Mouse (Mus musculus) stomach, postnatal 0 days (tissue): ENCODE results near the gene Apbb2. TPM values are rescaled to one million over a fixed set of nuclear protein-coding genes. Genes with fewer than 3 reads are reported as not detected.

Source experiments
- ATAC-seq: fragments of 200-750 bp; cut with Nextera tagmentation; 2 replicates; pipeline ENCODE4 v1.8.0; 2017; ENCODE audit not compliant: low FRiP score, low TSS enrichment
- DNase-seq: peaks from one replicate; pipeline ENCODE4 v3.0.0-alpha.2; 2016; ENCODE audit warnings: low spot score
- H3K27ac ChIP-seq: fragments of 300-500 bp; sonication (generic); replicated peaks from 2 replicates; pipeline ENCODE4 v1.5.1; 2014; ENCODE audit warnings: mild to moderate bottlenecking, control low read depth
- H3K27me3 ChIP-seq: fragments of 300-500 bp; sonication (generic); 2 replicates; pipeline ENCODE4 v1.6.1; 2014; ENCODE audit warnings: low read length; ENCODE audit not compliant: control insufficient read depth, insufficient read depth
- H3K36me3 ChIP-seq: fragments of 300-500 bp; sonication (generic); 2 replicates; pipeline ENCODE4 v1.6.1; 2014; ENCODE audit warnings: low read length, mixed read lengths; ENCODE audit not compliant: control insufficient read depth, insufficient read depth
- H3K4me1 ChIP-seq: fragments of 300-500 bp; sonication (generic); replicated peaks from 2 replicates; pipeline ENCODE4 v1.6.1; 2014; ENCODE audit warnings: antibody characterized with exemption; ENCODE audit not compliant: control insufficient read depth, insufficient read depth
- H3K4me2 ChIP-seq: fragments of 300-500 bp; sonication (generic); replicated peaks from 2 replicates; pipeline ENCODE4 v1.6.1; 2014; ENCODE audit warnings: low read depth, mild to moderate bottlenecking, control low read depth, moderate library complexity
- H3K4me3 ChIP-seq: fragments of 300-500 bp; sonication (generic); 2 replicates; pipeline ENCODE4 v1.5.1; 2014; ENCODE audit warnings: low read depth, low read length, control low read depth
- H3K9ac ChIP-seq: fragments of 300-500 bp; sonication (generic); 2 replicates; pipeline ENCODE4 v1.6.1; 2014; ENCODE audit warnings: mild to moderate bottlenecking, low read length, control low read depth, mixed read lengths
- H3K9me3 ChIP-seq: fragments of 300-500 bp; sonication (generic); 2 replicates; pipeline ENCODE4 v1.6.1; 2016; ENCODE audit warnings: low read length; ENCODE audit not compliant: control insufficient read depth
- CTCF ChIP-seq: IDR thresholded peaks from 2 replicates; pipeline ENCODE4 v1.5.1; 2016; ENCODE audit warnings: antibody characterized with exemption, low read depth, mild to moderate bottlenecking, moderate library complexity
- EP300 ChIP-seq: optimal IDR thresholded peaks from 2 replicates; pipeline ENCODE3; 2016; ENCODE audit warnings: antibody characterized with exemption
- WGBS: fragments of 180-500 bp; shearing (Covaris S2); extraction: QIAGEN DNeasy Blood & Tissue Kit; methylation state at CpG from one replicate; pipeline ENCODE4 v1.1.7; 2014; 5-methylcytosine and 5-hydroxymethylcytosine counted together
- polyA plus RNA-seq: library from polyadenylated mRNA; unstranded; fragments of >200 nt; fragmentation: Nextera tagmentation; extraction: Ambion mirVana; gene quantifications from 2 replicates; pipeline ENCODE4 v1.2.1, GENCODE M21; 2015

The Apbb2 gene
- polyA plus RNA-seq, 1 experiment from 2014 or later, result 18.3 TPM

GRCm38 (mm10) chr5:66428071-66428470 lies 190.5 kb downstream of the Apbb2 start:
- H3K27ac ChIP-seq, result no peak overlapping the region
- no peak overlapping the region for H3K4me3 ChIP-seq
- no peak overlapping the region for H3K9ac ChIP-seq
- no peaks in the 10 kb centered on the region for H3K4me1 ChIP-seq
- H3K9me3 ChIP-seq, result no peaks in the 10 kb centered on the region
- no peaks in the 10 kb centered on the region for H3K27me3 ChIP-seq
- no peaks in the 10 kb centered on the region for H3K36me3 ChIP-seq
- ATAC-seq, result no peak
- DNase-seq, result no peak
- TF ChIP-seq CTCF (no peak), EP300 (no peak)
- H3K4me2 ChIP-seq, result no peak overlapping the region

DNA sequence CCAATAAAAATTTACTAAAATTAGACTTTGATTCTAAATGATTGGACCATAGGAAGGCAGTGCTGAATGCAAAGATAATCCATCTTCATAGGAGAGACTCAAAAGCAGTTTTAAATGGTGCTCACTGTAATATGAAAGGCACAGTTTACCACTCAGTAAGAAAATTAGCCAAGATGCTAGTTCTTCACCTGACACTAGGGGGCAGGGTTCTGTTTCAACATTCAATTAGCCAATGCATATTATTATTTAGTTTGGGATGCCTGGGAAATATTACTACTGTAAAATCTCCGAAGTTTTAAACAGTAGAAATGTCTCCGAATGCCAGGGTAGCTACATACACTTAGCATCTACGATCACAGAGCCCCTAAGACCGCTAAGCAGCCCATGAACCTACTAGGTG lies 194.7 kb downstream of the Apbb2 start:
- whole genome bisulfite sequencing, result 62% methylated on average over 4 of the region's 4 CpGs

GRCm38 (mm10) chr5:66423466-66423865 lies 195.1 kb downstream of the Apbb2 start:
- Histone ChIP-seq H3K4me3 (no peak overlapping the region), H3K9me3 (no peaks in the 10 kb centered on the region), H3K27me3 (no peaks in the 10 kb centered on the region), H3K9ac (no peak overlapping the region), H3K36me3 (no peaks in the 10 kb centered on the region), H3K27ac (no peak overlapping the region), H3K4me2 (no peak overlapping the region), H3K4me1 (no peaks in the 10 kb centered on the region)
- 90% methylated on average over 4 of the region's 4 CpGs for WGBS
- ATAC-seq (no peak), DNase-seq (no peak)
- no peak for TF ChIP-seq EP300
- TF ChIP-seq CTCF, result no peak

More for the DNA sequence above, 194.7 kb downstream of the Apbb2 start:
- no peaks in the 10 kb centered on the region for H3K27me3 ChIP-seq
- H3K9me3 ChIP-seq, result no peaks in the 10 kb centered on the region
- no peaks in the 10 kb centered on the region for H3K4me1 ChIP-seq
- no peak for DNase-seq
- H3K4me2 ChIP-seq, result no peak overlapping the region
- H3K4me3 ChIP-seq, result no peak overlapping the region
- H3K36me3 ChIP-seq, result no peaks in the 10 kb centered on the region
- no peak for ATAC-seq
- H3K27ac ChIP-seq, result no peak overlapping the region
- no peak overlapping the region for H3K9ac ChIP-seq
- TF ChIP-seq EP300, result no peak
- peak; percentile 80 for TF ChIP-seq CTCF

- Histone ChIP-seq H3K9ac (no peak overlapping the region), H3K9me3 (no peaks in the 10 kb centered on the region), H3K27me3 (no peaks in the 10 kb centered on the region), H3K4me3 (no peak overlapping the region), H3K27ac (no peak overlapping the region), H3K4me2 (no peak overlapping the region), H3K36me3 (no peaks in the 10 kb centered on the region), H3K4me1 (no peaks in the 10 kb centered on the region)
- DNase-seq, result no peak
- WGBS, result 77% methylated on average over 4 of the region's 4 CpGs
- no peak for ATAC-seq
- TF ChIP-seq CTCF (no peak), EP300 (no peak)
Observed at GRCm38 (mm10) chr5:66421954-66422353, 196.6 kb downstream of the Apbb2 start.

GRCm38 (mm10) chr5:66421230-66421629 lies 197.4 kb downstream of the Apbb2 start:
- H3K9ac ChIP-seq, result no peak overlapping the region
- no peak for TF ChIP-seq EP300
- no peak for TF ChIP-seq CTCF
- no peaks in the 10 kb centered on the region for H3K4me1 ChIP-seq
- 81% methylated on average over 15 of the region's 15 CpGs for WGBS
- DNase-seq (no peak), ATAC-seq (no peak)
- no peak overlapping the region for H3K4me2 ChIP-seq
- no peak overlapping the region for H3K27ac ChIP-seq
- H3K4me3 ChIP-seq, result no peak overlapping the region
- no peaks in the 10 kb centered on the region for H3K27me3 ChIP-seq
- H3K9me3 ChIP-seq, result no peaks in the 10 kb centered on the region
- H3K36me3 ChIP-seq, result no peaks in the 10 kb centered on the region

DNA sequence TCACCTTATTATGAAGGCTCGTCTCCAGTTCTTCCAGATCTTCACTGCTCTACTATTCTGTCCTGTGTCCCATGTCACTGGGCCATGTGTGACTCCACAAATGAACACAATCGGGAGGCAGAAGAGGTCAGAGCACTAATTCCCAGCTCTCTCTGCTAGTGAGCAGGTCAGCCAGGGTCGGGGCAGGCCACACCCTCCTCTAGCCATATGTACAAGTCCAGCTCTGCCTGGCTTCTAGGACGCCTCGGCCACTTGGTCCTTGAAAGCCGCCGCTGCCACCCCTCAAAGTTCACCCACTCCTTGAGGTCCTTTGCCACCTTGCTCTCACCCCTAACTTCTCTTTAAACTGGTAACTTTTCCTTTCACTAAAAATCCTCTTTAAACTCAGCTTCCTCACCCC lies 198.6 kb downstream of the Apbb2 start:
- no peaks in the 10 kb centered on the region for H3K4me1 ChIP-seq
- no peaks in the 10 kb centered on the region for H3K36me3 ChIP-seq
- no peaks in the 10 kb centered on the region for H3K9me3 ChIP-seq
- no peak for TF ChIP-seq EP300
- TF ChIP-seq CTCF, result no peak
- H3K27me3 ChIP-seq, result no peaks in the 10 kb centered on the region
- no peak overlapping the region for H3K27ac ChIP-seq
- ATAC-seq, result no peak
- H3K4me3 ChIP-seq, result no peak overlapping the region
- WGBS, result 77% methylated on average over 7 of the region's 7 CpGs
- no peak overlapping the region for H3K9ac ChIP-seq
- DNase-seq, result no peak
- H3K4me2 ChIP-seq, result no peak overlapping the region
